Comparison of ENCODE assay signal across 8 mouse cellular contexts in genomic region chr2:153475114-153476112, GRCm38 (mm10). TPM values are rescaled to one million over a fixed set of nuclear protein-coding genes. Genes with fewer than 3 reads are reported as not detected.
DNase-seq lines count a peak whose midpoint lies in the region; ATAC-seq lines count a peak whose summit lies in the region.

No protein-coding gene starts in this region.

- 33% methylated on average over 4 of the region's 4 CpGs for WGBS in hindbrain, embryonic 16.5 days

- H3K27ac ChIP-seq in hindbrain, embryonic 16.5 days (ENCODE audit: low read depth, low read length), result peak overlapping the region; percentile 11

- no peak overlapping the region for H3K4me2 ChIP-seq in hindbrain, embryonic 16.5 days (ENCODE audit: low read length)

- 0 out of 2 replicates have a peak overlapping the region, but pooled peaks have one; percentile 11 for H3K9ac ChIP-seq in hindbrain, embryonic 16.5 days (ENCODE audit: low read depth, low read length)

- peak; percentile 37 for DNase-seq in cerebellum, adult 9-11 months
- no peak for DNase-seq in cerebellum, adult 8-10 months
- DNase-seq in urinary bladder, postnatal 14 days (ENCODE audit: low spot score), result peak; percentile 31
- DNase-seq in urinary bladder, postnatal 10 days (ENCODE audit: low spot score), result no peak
- DNase-seq in lung, postnatal 4 days, result peak; percentile 52 to 79
- DNase-seq in frontal cortex, postnatal 14 days (ENCODE audit: low spot score in 2 of 2), result no peak
- no peak for DNase-seq in frontal cortex, postnatal 25 days (ENCODE audit: low spot score in 2 of 2)

- no peak for ATAC-seq in hindbrain, embryonic 16.5 days

- no peaks in the 10 kb centered on the region for H3K27me3 ChIP-seq in hindbrain, embryonic 16.5 days (replicated peaks; ENCODE audit: control insufficient read depth, insufficient read depth, low read length)

- peaks cover 18% of the 10 kb centered on the region for H3K4me1 ChIP-seq in hindbrain, embryonic 16.5 days (ENCODE audit: control insufficient read depth, insufficient read depth, low read depth, low read length)

- H3K36me3 ChIP-seq in hindbrain, embryonic 16.5 days (ENCODE audit: control insufficient read depth, insufficient read depth, low read length), result no peaks in the 10 kb centered on the region

- no peak overlapping the region for H3K4me3 ChIP-seq in hindbrain, embryonic 16.5 days (ENCODE audit: low read length)

- H3K9me3 ChIP-seq in hindbrain, embryonic 16.5 days (ENCODE audit: control insufficient read depth, low read length), result no peaks in the 10 kb centered on the region

RNA-seq across cellular contexts. Expression of gene 4930404H24Rik, which starts 17.2 kb away (rescaled TPM):
- polyA plus RNA-seq in hindbrain, embryonic 16.5 days (2015; fragmentation: Nextera tagmentation; extraction: Ambion mirVana), result not detected in 2 replicates

RNA-seq across cellular contexts. Expression of gene Nol4l, which starts 54.4 kb away (rescaled TPM):
- 33.7 and 40.7 TPM in 2 replicates for polyA plus RNA-seq in hindbrain, embryonic 16.5 days (2015; fragmentation: Nextera tagmentation; extraction: Ambion mirVana)

Comparison
In these comparisons a context has a peak if more than half of its experiments do, and no peak if none do; other contexts are left out.
1. DNase-seq: peak in cerebellum, adult 9-11 months (single experiment), urinary bladder, postnatal 14 days (single experiment) and lung, postnatal 4 days (2 of 2); none in cerebellum, adult 8-10 months (single experiment), urinary bladder, postnatal 10 days (single experiment), frontal cortex, postnatal 14 days (0 of 2) and frontal cortex, postnatal 25 days (0 of 2).